Mouse (Mus musculus) liver, embryonic 14.5 days (tissue): ENCODE data around the gene Ndufab1. TPM values are rescaled to one million over a fixed set of nuclear protein-coding genes. Genes with fewer than 3 reads are reported as not detected.

Experiments
- ATAC-seq: fragments of 200-750 bp; cut with Nextera tagmentation; 2 replicates; pipeline ENCODE4 v1.8.0; 2017; ENCODE audit warnings: moderate number of reproducible peaks, mild to moderate bottlenecking, moderate library complexity; ENCODE audit not compliant: insufficient read depth
- DNase-seq, 3 experiments: peaks; one replicate each; pipeline ENCODE4 v3.0.0-alpha.2; 2012 to 2013; ENCODE audit warnings: low read depth in 3 of 3, low spot score in 3 of 3
- H3K27ac ChIP-seq: fragments of 300-500 bp; sonication (generic); 2 replicates; pipeline ENCODE4 v1.5.1; 2014; ENCODE audit warnings: moderate library complexity, mild to moderate bottlenecking, control low read depth, inconsistent platforms
- H3K27me3 ChIP-seq: fragments of 300-500 bp; sonication (generic); 2 replicates; pipeline ENCODE4 v1.6.1; 2014; ENCODE audit warnings: mild to moderate bottlenecking, low read length, moderate library complexity; ENCODE audit not compliant: control insufficient read depth, insufficient read depth
- H3K36me3 ChIP-seq: fragments of 300-500 bp; sonication (generic); replicated peaks from 2 replicates; pipeline ENCODE4 v1.6.1; 2014; ENCODE audit warnings: low read depth; ENCODE audit not compliant: control insufficient read depth, insufficient read depth
- H3K4me1 ChIP-seq, 2 experiments: fragments of 200-500 bp in 1 of 2; fragments of 300-500 bp in 1 of 2; sonication (generic) in 1 of 2; replicated peaks; 2 replicates each; pipeline ENCODE4 v1.6.1; 2012 to 2014; ENCODE audit warnings: antibody characterized with exemption in 1 of 2, inconsistent platforms in 1 of 2, low read length in 1 of 2; ENCODE audit not compliant: control insufficient read depth in 2 of 2, insufficient read depth in 2 of 2
- H3K4me2 ChIP-seq: fragments of 300-500 bp; sonication (generic); 2 replicates; pipeline ENCODE4 v1.6.1; 2014; ENCODE audit warnings: low read depth, mild to moderate bottlenecking, control low read depth, moderate library complexity
- H3K4me3 ChIP-seq, 2 experiments: fragments of 200-500 bp in 1 of 2; fragments of 300-500 bp in 1 of 2; sonication (generic) in 1 of 2; 2 replicates each; pipeline ENCODE4 v1.5.1; 2012 to 2014; ENCODE audit warnings: low read depth in 2 of 2, low read length in 2 of 2, mild to moderate bottlenecking in 2 of 2, control low read depth in 1 of 2, inconsistent platforms in 1 of 2, moderate library complexity in 1 of 2; ENCODE audit not compliant: insufficient read depth in 1 of 2
- H3K9ac ChIP-seq: fragments of 300-500 bp; sonication (generic); replicated peaks from 2 replicates; pipeline ENCODE4 v1.6.1; 2014; ENCODE audit warnings: mild to moderate bottlenecking, control low read depth, moderate library complexity
- H3K9me3 ChIP-seq: fragments of 300-500 bp; sonication (generic); 2 replicates; pipeline ENCODE4 v1.6.1; 2016; ENCODE audit warnings: low read length, mixed read lengths; ENCODE audit not compliant: control insufficient read depth
- CTCF ChIP-seq: IDR thresholded peaks from 2 replicates; pipeline ENCODE4 v1.5.1; 2016; ENCODE audit warnings: antibody characterized with exemption, low read depth, control low read depth
- EP300 ChIP-seq: IDR thresholded peaks from 2 replicates; pipeline ENCODE4 v1.6.1; 2016; ENCODE audit warnings: antibody characterized with exemption, low read depth
- WGBS: fragments of 180-500 bp; shearing (Covaris S2); extraction: QIAGEN DNeasy Blood & Tissue Kit; methylation state at CpG from one replicate; pipeline ENCODE4 v1.1.7; 2014; ENCODE audit not compliant: insufficient replicate concordance; 5-methylcytosine and 5-hydroxymethylcytosine counted together
- polyA plus RNA-seq, 2 experiments: library from polyadenylated mRNA; depleted of rRNA in 1 of 2; stranded (reverse) in 1 of 2; unstranded in 1 of 2; fragments of >200 nt; fragmentation: Nextera tagmentation in 1 of 2; extraction: Ambion mirVana in 1 of 2; gene quantifications; 2 replicates each; pipeline versions ENCODE4 v1.2.1 to v1.2.3; 2012 to 2014

Ndufab1 gene
- polyA plus RNA-seq (2012; rRNA removed): 32.6 and 58.5 TPM in 2 replicates
- 419 and 440 TPM in 2 replicates for polyA plus RNA-seq (2014; fragmentation: Nextera tagmentation; extraction: Ambion mirVana)

GRCm38 (mm10) chr7:122101747-122102244, at the start of gene Ndufab1:
Gene Ndufab1, minus strand, starts transcription at chr7:122101886.
- Histone ChIP-seq H3K9ac (peak within 1 kb of the TSS; percentile 75), H3K36me3 (peaks cover 12% of the 10 kb centered on the region), H3K4me3 (peak within 1 kb of the TSS; percentile 63 to 82), H3K4me1 (peaks cover 3 to 9% of the 10 kb centered on the region in 2 experiments; a peak in 3 of 4 replicates), H3K4me2 (peak within 1 kb of the TSS; percentile 85), H3K9me3 (no peaks in the 10 kb centered on the region), H3K27me3 (no peaks in the 10 kb centered on the region), H3K27ac (no peak within 1 kb of the TSS; the same call in 1 of the 2 replicates)
- DNase-seq (peak; percentile 81 to 84 (median 82)), ATAC-seq (peak; percentile 99)
- WGBS: under 1% methylated on average over 30 of the region's 43 CpGs
- TF ChIP-seq EP300 (no peak), CTCF (peak; percentile 81)

GRCm38 (mm10) chr7:122140991-122141390, 39.3 kb upstream of the Ndufab1 start:
- no peak for DNase-seq

DNA sequence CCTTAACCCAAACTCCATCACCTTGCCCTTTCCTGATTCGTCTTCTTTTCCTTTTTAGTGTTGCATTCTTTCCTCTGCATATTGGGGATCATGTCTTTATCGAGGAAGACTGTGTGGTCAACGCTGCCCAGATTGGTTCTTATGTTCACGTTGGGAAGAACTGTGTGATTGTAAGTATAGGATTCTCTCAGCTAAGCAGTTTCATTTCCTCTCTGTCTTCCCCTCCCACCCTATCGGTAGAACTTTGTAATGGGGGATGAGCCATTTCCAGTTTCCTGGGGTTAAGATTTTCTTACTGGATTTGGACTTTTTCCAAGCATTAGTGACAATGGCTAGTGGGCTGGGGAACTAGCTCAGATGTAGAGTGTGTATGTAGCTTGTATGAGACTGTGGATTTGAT, 36.5 kb upstream of the Ndufab1 start:
- DNase-seq (no peak), ATAC-seq (no peak)
- Histone ChIP-seq H3K9me3 (no peaks in the 10 kb centered on the region), H3K27me3 (no peaks in the 10 kb centered on the region), H3K27ac (no peak overlapping the region), H3K36me3 (peaks cover 55% of the 10 kb centered on the region), H3K4me2 (no peak overlapping the region), H3K9ac (no peak overlapping the region), H3K4me1 (peaks cover 0 to 5% of the 10 kb centered on the region in 2 experiments; a peak in 2 of 4 replicates), H3K4me3 (no peak overlapping the region)
- WGBS: 76% methylated on average over 5 of the region's 5 CpGs
- TF ChIP-seq EP300 (no peak), CTCF (no peak)

More at GRCm38 (mm10) chr7:122140991-122141390, 39.3 kb upstream of the Ndufab1 start:
- TF ChIP-seq EP300 (no peak), CTCF (no peak)
- no peak overlapping the region for H3K9ac ChIP-seq
- peaks cover 53% of the 10 kb centered on the region for H3K36me3 ChIP-seq
- no peak overlapping the region for H3K4me2 ChIP-seq
- H3K4me3 ChIP-seq: no peak overlapping the region
- H3K27me3 ChIP-seq: no peaks in the 10 kb centered on the region
- H3K4me1 ChIP-seq: no peaks in the 10 kb centered on the region
- no peaks in the 10 kb centered on the region for H3K9me3 ChIP-seq
- no peak overlapping the region for H3K27ac ChIP-seq
- ATAC-seq: no peak

GRCm38 (mm10) chr7:122137071-122137470, 35.4 kb upstream of the Ndufab1 start:
- Histone ChIP-seq H3K4me2 (no peak overlapping the region), H3K9ac (no peak overlapping the region), H3K36me3 (peaks cover 51% of the 10 kb centered on the region), H3K27ac (no peak overlapping the region), H3K4me3 (no peak overlapping the region), H3K9me3 (no peaks in the 10 kb centered on the region), H3K4me1 (peaks cover 0 to 5% of the 10 kb centered on the region in 2 experiments; a peak in 2 of 4 replicates), H3K27me3 (no peaks in the 10 kb centered on the region)
- ATAC-seq (no peak), DNase-seq (no peak)
- TF ChIP-seq EP300 (no peak), CTCF (no peak)

DNA sequence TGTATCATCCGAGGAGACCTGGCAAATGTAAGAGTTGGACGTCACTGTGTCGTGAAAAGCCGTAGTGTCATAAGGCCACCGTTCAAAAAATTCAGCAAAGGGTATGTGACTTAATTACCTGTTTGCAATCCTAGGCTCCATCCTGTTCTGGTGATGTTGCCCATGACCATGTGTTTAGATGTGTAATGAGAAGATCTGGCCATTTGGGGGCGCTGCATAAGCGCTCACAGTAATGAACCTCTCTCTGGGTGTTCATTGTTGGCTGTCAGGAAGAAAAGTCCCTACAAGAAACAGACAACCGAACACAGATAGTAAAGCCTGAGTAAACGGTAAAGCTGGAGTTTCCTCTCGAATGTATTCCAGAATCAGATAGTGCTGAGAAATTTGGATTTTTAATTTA, 33.4 kb upstream of the Ndufab1 start:
- H3K9me3 ChIP-seq: no peaks in the 10 kb centered on the region
- ATAC-seq (no peak), DNase-seq (peak in 1 of 3 experiments; percentile 27)
- H3K27ac ChIP-seq: no peak overlapping the region
- no peak overlapping the region for H3K4me2 ChIP-seq
- no peak for TF ChIP-seq EP300
- peak; percentile 63 for TF ChIP-seq CTCF
- WGBS: 67% methylated on average over 10 of the region's 10 CpGs
- H3K27me3 ChIP-seq: no peaks in the 10 kb centered on the region
- H3K4me3 ChIP-seq: no peak overlapping the region
- no peak overlapping the region for H3K9ac ChIP-seq
- peaks cover 36% of the 10 kb centered on the region for H3K36me3 ChIP-seq
- H3K4me1 ChIP-seq: peaks cover 2 to 7% of the 10 kb centered on the region in 2 experiments; a peak in 2 of 4 replicates
